In the genomic region with DNA sequence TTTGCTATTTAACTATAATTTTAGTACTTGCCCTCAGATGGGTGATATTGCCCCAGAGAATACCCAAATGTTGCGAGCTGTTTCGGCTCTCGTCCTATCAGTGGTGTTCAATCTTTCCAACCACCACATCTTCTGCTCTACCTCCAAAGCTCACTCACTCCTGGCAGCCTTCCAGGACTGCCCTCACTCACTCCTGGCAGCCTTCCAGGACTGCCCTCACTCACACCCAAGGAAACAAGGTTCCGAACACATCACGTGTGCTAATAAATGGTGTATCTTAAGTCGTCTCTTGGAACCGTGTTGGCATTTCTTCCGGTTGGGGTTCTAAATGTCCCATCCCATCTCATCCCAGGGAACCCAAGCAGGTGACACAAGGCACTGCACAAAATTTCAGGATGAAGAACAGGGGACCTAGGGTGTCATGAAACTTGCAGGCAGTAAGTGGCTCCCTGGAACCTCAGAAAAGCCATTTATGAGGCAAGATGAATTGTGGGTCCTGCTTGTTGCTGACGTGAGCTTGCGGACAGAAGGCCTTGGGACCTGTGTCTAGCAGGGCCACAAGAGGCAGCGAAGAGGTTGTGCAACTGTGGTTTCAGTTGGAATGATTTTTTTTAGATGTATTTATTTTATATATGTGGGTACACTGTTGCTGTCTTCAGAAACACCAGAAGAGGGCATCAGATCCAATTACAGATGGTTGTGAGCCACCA, we compare ENCODE assay signal across 14 mouse cellular contexts. TPM values are rescaled to one million over a fixed set of nuclear protein-coding genes. Genes with fewer than 3 reads are reported as not detected.
DNase-seq lines count a peak whose midpoint lies in the region; ATAC-seq and TF ChIP-seq lines count a peak whose summit lies in the region.
"Had no signal": no experiment of that assay in that cellular context is flagged by ENCODE, and none has a peak within 500 bp of the region (broad histone marks: within the 10 kb centered on the region; RNA-seq: fewer than 3 reads in every experiment).

No protein-coding gene starts in this region.

- ATAC-seq in intestine, postnatal 0 days = 0 out of 2 replicates have a peak, but pooled peaks have one; percentile 6
- ATAC-seq in intestine, embryonic 16.5 days = no peak
- ATAC-seq in megakaryocyte, adult 5-6 weeks (ENCODE audit: poor library complexity, severe bottlenecking) = peak; percentile 58
- ATAC-seq: CD4-positive, CD25-positive, alpha-beta regulatory T cell, adult 4 months had no signal

- no peaks in the 10 kb centered on the region for H3K9me3 ChIP-seq in intestine, postnatal 0 days (ENCODE audit: control insufficient read depth)
- no peaks in the 10 kb centered on the region for H3K9me3 ChIP-seq in intestine, embryonic 16.5 days (ENCODE audit: control insufficient read depth, low read length)
- H3K9me3 ChIP-seq: embryonic facial prominence, embryonic 13.5 days; heart, embryonic 10.5 days; hindbrain, embryonic 12.5 days; limb, embryonic 15.5 days; midbrain, embryonic 15.5 days had no signal

- no peak overlapping the region for H3K4me2 ChIP-seq in intestine, postnatal 0 days (replicated peaks; ENCODE audit: low read depth)
- H3K4me2 ChIP-seq in intestine, embryonic 16.5 days (ENCODE audit: low read depth, low read length) = no peak overlapping the region
- H3K4me2 ChIP-seq: embryonic facial prominence, embryonic 13.5 days; hindbrain, embryonic 12.5 days; limb, embryonic 15.5 days; midbrain, embryonic 15.5 days had no signal

- no peak for TF ChIP-seq CTCF in intestine, postnatal 0 days (IDR thresholded peaks at IDR 0.05; ENCODE audit: low read depth)

- no peak overlapping the region for H3K4me3 ChIP-seq in intestine, postnatal 0 days (ENCODE audit: low read depth, low read length)
- no peak overlapping the region for H3K4me3 ChIP-seq in intestine, embryonic 16.5 days (ENCODE audit: low read length)
- H3K4me3 ChIP-seq: embryonic facial prominence, embryonic 13.5 days; heart, embryonic 10.5 days; hindbrain, embryonic 12.5 days; limb, embryonic 15.5 days; midbrain, embryonic 15.5 days had no signal

- H3K36me3 ChIP-seq in intestine, postnatal 0 days (ENCODE audit: control insufficient read depth, insufficient read depth) = no peaks in the 10 kb centered on the region
- H3K36me3 ChIP-seq in intestine, embryonic 16.5 days (ENCODE audit: control insufficient read depth, insufficient read depth, low read length) = no peaks in the 10 kb centered on the region
- H3K36me3 ChIP-seq: embryonic facial prominence, embryonic 13.5 days; heart, embryonic 10.5 days; hindbrain, embryonic 12.5 days; limb, embryonic 15.5 days; midbrain, embryonic 15.5 days had no signal

- WGBS in intestine, postnatal 0 days = 59% methylated on average over 11 of the region's 11 CpGs
- WGBS in intestine, embryonic 16.5 days = 78% methylated on average over 11 of the region's 11 CpGs

- peak; percentile 30 to 33 for DNase-seq in right cerebral cortex, postnatal 10 days (ENCODE audit: low spot score in 2 of 2)
- no peak for DNase-seq in right cerebral cortex, postnatal 36 days (ENCODE audit: low spot score in 2 of 2)
- DNase-seq in adrenal gland, postnatal 25 days = peak; percentile 66
- no peak for DNase-seq in left cerebral cortex, adult 8-10 months (ENCODE audit: low spot score in 2 of 2)
- DNase-seq in spleen, postnatal 36 days (ENCODE audit: low spot score in 2 of 2) = no peak

- no peak overlapping the region for H3K27ac ChIP-seq in intestine, postnatal 0 days (ENCODE audit: low read depth, low read length)
- no peak overlapping the region for H3K27ac ChIP-seq in intestine, embryonic 16.5 days (ENCODE audit: low read length)
- H3K27ac ChIP-seq: embryonic facial prominence, embryonic 13.5 days; heart, embryonic 10.5 days; hindbrain, embryonic 12.5 days; limb, embryonic 15.5 days; midbrain, embryonic 15.5 days had no signal

- H3K27me3 ChIP-seq in intestine, postnatal 0 days (replicated peaks; ENCODE audit: control insufficient read depth, insufficient read depth, low read length) = no peaks in the 10 kb centered on the region
- no peaks in the 10 kb centered on the region for H3K27me3 ChIP-seq in intestine, embryonic 16.5 days (replicated peaks; ENCODE audit: control insufficient read depth, insufficient read depth, low read length)
- H3K27me3 ChIP-seq: hindbrain, embryonic 12.5 days; limb, embryonic 15.5 days; midbrain, embryonic 15.5 days had no signal

- no peaks in the 10 kb centered on the region for H3K4me1 ChIP-seq in intestine, postnatal 0 days (replicated peaks; ENCODE audit: control insufficient read depth, insufficient read depth, low read length)
- H3K4me1 ChIP-seq in intestine, embryonic 16.5 days (ENCODE audit: control insufficient read depth, insufficient read depth, low read length) = no peaks in the 10 kb centered on the region
- H3K4me1 ChIP-seq: embryonic facial prominence, embryonic 13.5 days; heart, embryonic 10.5 days; hindbrain, embryonic 12.5 days; limb, embryonic 15.5 days; midbrain, embryonic 15.5 days had no signal

- no peak overlapping the region for H3K9ac ChIP-seq in intestine, postnatal 0 days (ENCODE audit: low read depth, low read length)
- no peak overlapping the region for H3K9ac ChIP-seq in intestine, embryonic 16.5 days (ENCODE audit: low read depth, low read length)
- H3K9ac ChIP-seq: embryonic facial prominence, embryonic 13.5 days; hindbrain, embryonic 12.5 days; limb, embryonic 15.5 days; midbrain, embryonic 15.5 days had no signal

RNA-seq across cellular contexts. Expression of a gene that starts 19.6 kb away (rescaled TPM):
- polyA plus RNA-seq in intestine, postnatal 0 days (2015; fragmentation: Nextera tagmentation; extraction: Ambion mirVana) = 0.07 and 0.12 TPM in 2 replicates
- 0.21 and 0.46 TPM in 2 replicates for polyA plus RNA-seq in intestine, embryonic 16.5 days (2015; fragmentation: Nextera tagmentation; extraction: Ambion mirVana)
- 0.82 and 1.00 TPM in 2 replicates for total RNA-seq in adrenal gland, postnatal 25 days (2021)
- total RNA-seq in megakaryocyte, adult 5-6 weeks (2015) = 108 TPM in 2 replicates
- total RNA-seq in megakaryocyte, adult 5-6 weeks (2017) = 123 and 127 TPM in 2 replicates
- total RNA-seq in left cerebral cortex, adult 8-10 months (2022) = under 1 TPM in 1 of 4 experiments, not detected in 3; 0.11 TPM

RNA-seq across cellular contexts. Expression of a gene that starts 32.2 kb away (rescaled TPM):
- polyA plus RNA-seq in intestine, postnatal 0 days (2015; fragmentation: Nextera tagmentation; extraction: Ambion mirVana) = 36.1 and 41.1 TPM in 2 replicates
- polyA plus RNA-seq in intestine, embryonic 16.5 days (2015; fragmentation: Nextera tagmentation; extraction: Ambion mirVana) = 3.0 and 3.6 TPM in 2 replicates
- 18.8 and 40.4 TPM in 2 replicates for total RNA-seq in adrenal gland, postnatal 25 days (2021)
- not detected in 2 replicates for total RNA-seq in megakaryocyte, adult 5-6 weeks (2015)
- 0.07 and 0.53 TPM in 2 replicates for total RNA-seq in megakaryocyte, adult 5-6 weeks (2017)
- 1 to 10 TPM; 7.5 to 9.1 (median 8.8) TPM for total RNA-seq in left cerebral cortex, adult 8-10 months (2022)
- polyA plus RNA-seq: CD4-positive, CD25-positive, alpha-beta regulatory T cell, adult 4 months had no signal

Comparison
In these comparisons a context has a peak if more than half of its experiments do, and no peak if none do; other contexts are left out.
1. DNase-seq: peak in right cerebral cortex, postnatal 10 days (2 of 2) and adrenal gland, postnatal 25 days (single experiment); none in right cerebral cortex, postnatal 36 days (0 of 2), left cerebral cortex, adult 8-10 months (0 of 2) and spleen, postnatal 36 days (0 of 2).
2. RNA of a gene that starts 19.6 kb away (total RNA-seq): 108 to 127 TPM in megakaryocyte, adult 5-6 weeks; 0.82 to 1.00 TPM in adrenal gland, postnatal 25 days and 0.11 TPM in left cerebral cortex, adult 8-10 months; every median in the first group is over 10 times any median in the second.
3. RNA of a gene that starts 32.2 kb away (total RNA-seq): 18.8 to 40.4 TPM in adrenal gland, postnatal 25 days and 7.5 to 9.1 TPM in left cerebral cortex, adult 8-10 months; 0.07 to 0.53 TPM in megakaryocyte, adult 5-6 weeks; every median in the first group is over 4 times any median in the second.